Mouse (Mus musculus) ES-E14 (cell line): ENCODE results near the gene Fars2. TPM values are rescaled to one million over a fixed set of nuclear protein-coding genes. Genes with fewer than 3 reads are reported as not detected.

Experiments used
- DNase-seq: peaks from one replicate; pipeline ENCODE4 v3.0.0-alpha.2; 2013; ENCODE audit warnings: low read depth, low spot score
- H3K27ac ChIP-seq: 2 replicates; pipeline ENCODE4 v1.5.1; 2012; ENCODE audit warnings: low read depth, mild to moderate bottlenecking, low read length, moderate library complexity, mixed read lengths; ENCODE audit not compliant: poor library complexity, insufficient read depth, severe bottlenecking
- H3K36me3 ChIP-seq: 2 replicates; pipeline ENCODE4 v1.6.1; 2012; ENCODE audit warnings: mild to moderate bottlenecking, low read length, moderate library complexity, mixed read lengths; ENCODE audit not compliant: control insufficient read depth, poor library complexity, insufficient read depth, severe bottlenecking
- H3K4me1 ChIP-seq, 2 experiments: fragments of 150-350 bp in 1 of 2; sonication (generic) in 1 of 2; 2 replicates each; pipeline ENCODE4 v1.6.1; 2012; ENCODE audit warnings: low read length in 2 of 2, mild to moderate bottlenecking in 1 of 2, mixed read lengths in 1 of 2; ENCODE audit not compliant: control insufficient read depth in 2 of 2, insufficient read depth in 2 of 2, poor library complexity in 1 of 2
- H3K4me3 ChIP-seq, 2 experiments: fragments of 150-350 bp in 1 of 2; sonication (generic) in 1 of 2; 2 replicates each; pipeline ENCODE4 v1.5.1; 2012; ENCODE audit warnings: low read length in 2 of 2, low read depth in 1 of 2, mild to moderate bottlenecking in 1 of 2, mixed read lengths in 1 of 2; ENCODE audit not compliant: insufficient read depth in 1 of 2, poor library complexity in 1 of 2, severe bottlenecking in 1 of 2
- H3K9ac ChIP-seq: 2 replicates; pipeline ENCODE4 v1.6.1; 2012; ENCODE audit warnings: low read depth, mild to moderate bottlenecking, low read length, mixed read lengths; ENCODE audit not compliant: poor library complexity, insufficient read depth, severe bottlenecking
- H3K9me3 ChIP-seq: fragments of 150-350 bp; sonication (generic); 2 replicates; pipeline ENCODE4 v1.6.1; 2012; ENCODE audit warnings: low read depth, mild to moderate bottlenecking, low read length; ENCODE audit not compliant: control insufficient read depth, insufficient read depth
- CHD2 ChIP-seq: IDR thresholded peaks from 2 replicates; pipeline ENCODE4 v1.6.1; 2014; ENCODE audit warnings: mild to moderate bottlenecking, low read depth, low read length, inconsistent platforms
- HCFC1 ChIP-seq: IDR thresholded peaks from 2 replicates; pipeline ENCODE4 v1.6.1; 2012; ENCODE audit warnings: low read length, inconsistent platforms, borderline replicate concordance; ENCODE audit not compliant: insufficient read depth
- MAFK ChIP-seq: IDR thresholded peaks from 2 replicates; pipeline ENCODE4 v1.6.1; 2014; ENCODE audit warnings: mild to moderate bottlenecking, low read depth, low read length, inconsistent platforms; ENCODE audit not compliant: insufficient read depth
- ZC3H11A ChIP-seq: IDR thresholded peaks from 2 replicates; pipeline ENCODE4 v1.6.1; 2012; ENCODE audit warnings: low read depth, mild to moderate bottlenecking, inconsistent platforms, low read length, borderline replicate concordance
- ZNF384 ChIP-seq: IDR thresholded peaks from 2 replicates; pipeline ENCODE4 v1.6.1; 2012; ENCODE audit warnings: low read depth, low read length, inconsistent platforms
- in situ Hi-C, 2 experiments: fragments of 600-800 bp; cut with MboI; formaldehyde crosslinking; loops; one replicate each; pipeline ENCODE4 v1.15.1; 2025; ENCODE audit warnings: low sequenced_read_pairs in 2 of 2, inconsistent platforms in 1 of 2; ENCODE audit not compliant: unreplicated experiment in 2 of 2
- total RNA-seq: library from RNA; depleted of rRNA; stranded (reverse); fragments of 300-350 nt; gene quantifications from 2 replicates; pipeline ENCODE4 v1.2.3, GENCODE M21; 2012

The Fars2 gene
- total RNA-seq, 1 experiment, result 22.0 TPM

GRCm38 (mm10) chr13:36683581-36683980 is 566.4 kb downstream of the Fars2 start:
- DNase-seq, result no peak
- H3K27ac ChIP-seq, result no peak overlapping the region
- H3K4me1 ChIP-seq, result no peaks in the 10 kb centered on the region
- in situ Hi-C loops, result no loop called here
- no peaks in the 10 kb centered on the region for H3K36me3 ChIP-seq
- H3K9me3 ChIP-seq, result no peaks in the 10 kb centered on the region
- no peak overlapping the region for H3K9ac ChIP-seq
- TF ChIP-seq HCFC1 (no peak), ZNF384 (no peak), CHD2 (no peak), MAFK (no peak), ZC3H11A (no peak)
- H3K4me3 ChIP-seq, result no peak overlapping the region

GRCm38 (mm10) chr13:36695516-36696201 is 578.4 kb downstream of the Fars2 start:
- TF ChIP-seq MAFK, result no peak
- in situ Hi-C loops, result no loop called here
- Histone ChIP-seq H3K36me3 (no peaks in the 10 kb centered on the region), H3K9me3 (no peaks in the 10 kb centered on the region), H3K9ac (no peak overlapping the region), H3K4me1 (no peaks in the 10 kb centered on the region), H3K27ac (no peak overlapping the region), H3K4me3 (no peak overlapping the region)
- DNase-seq, result no peak

GRCm38 (mm10) chr13:36696351-36696771 is 579.1 kb downstream of the Fars2 start:
- H3K9me3 ChIP-seq, result no peaks in the 10 kb centered on the region
- in situ Hi-C loops, result no loop called here
- H3K4me3 ChIP-seq, result no peak overlapping the region
- no peak for DNase-seq
- TF ChIP-seq HCFC1, result no peak
- TF ChIP-seq ZNF384, result no peak
- no peak for TF ChIP-seq ZC3H11A
- TF ChIP-seq MAFK, result no peak
- TF ChIP-seq CHD2, result no peak
- no peak overlapping the region for H3K27ac ChIP-seq
- no peaks in the 10 kb centered on the region for H3K36me3 ChIP-seq
- H3K9ac ChIP-seq, result no peak overlapping the region
- no peaks in the 10 kb centered on the region for H3K4me1 ChIP-seq

- no peak overlapping the region for H3K4me3 ChIP-seq
- DNase-seq, result no peak
- in situ Hi-C loops, result no loop called here
- no peaks in the 10 kb centered on the region for H3K9me3 ChIP-seq
- TF ChIP-seq CHD2, result no peak
- no peak for TF ChIP-seq MAFK
- no peak for TF ChIP-seq ZNF384
- TF ChIP-seq HCFC1, result no peak
- no peak for TF ChIP-seq ZC3H11A
- H3K36me3 ChIP-seq, result no peaks in the 10 kb centered on the region
- H3K27ac ChIP-seq, result no peak overlapping the region
- no peaks in the 10 kb centered on the region for H3K4me1 ChIP-seq
- no peak overlapping the region for H3K9ac ChIP-seq
These were observed 590.0 kb downstream of the Fars2 start for GRCm38 (mm10) chr13:36707088-36707690.

- no peaks in the 10 kb centered on the region for H3K9me3 ChIP-seq
- no peak overlapping the region for H3K27ac ChIP-seq
- in situ Hi-C loops, result no loop called here
- H3K4me1 ChIP-seq, result no peaks in the 10 kb centered on the region
- H3K9ac ChIP-seq, result no peak overlapping the region
- no peak for TF ChIP-seq MAFK
- TF ChIP-seq CHD2, result no peak
- TF ChIP-seq ZC3H11A, result no peak
- TF ChIP-seq HCFC1, result no peak
- no peak for TF ChIP-seq ZNF384
- no peaks in the 10 kb centered on the region for H3K36me3 ChIP-seq
- no peak overlapping the region for H3K4me3 ChIP-seq
- DNase-seq, result no peak
These were observed 596.9 kb downstream of the Fars2 start for GRCm38 (mm10) chr13:36714101-36714500.
